Mouse (Mus musculus): ENCODE results near the gene Gm4881.

DNA sequence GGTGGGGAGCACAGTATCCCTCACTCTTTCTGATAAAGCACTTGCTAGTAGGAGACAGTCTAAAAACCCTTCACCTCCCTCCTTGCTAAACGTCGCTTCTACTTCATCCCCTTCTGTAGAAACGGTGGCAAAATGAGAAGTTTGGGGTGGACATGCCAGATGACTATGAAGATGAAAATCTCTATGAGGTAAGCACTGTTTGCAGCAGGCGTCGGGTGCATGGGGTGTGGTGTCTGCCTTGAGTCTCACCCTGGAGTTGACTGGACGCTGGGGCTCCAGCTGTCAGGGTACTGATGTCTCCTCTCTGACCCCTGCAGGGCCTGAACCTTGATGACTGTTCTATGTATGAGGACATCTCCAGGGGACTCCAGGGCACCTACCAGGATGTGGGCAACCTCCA is 43.2 kb downstream of the Gm4881 start:
- no peak for TF ChIP-seq CTCF (IDR thresholded peaks at IDR 0.05; ENCODE audit: borderline replicate concordance, control insufficient read depth, extremely low read depth, insufficient read depth, low read length, poor library complexity)
- no peak for TF ChIP-seq POLR2A (IDR thresholded peaks at IDR 0.05; ENCODE audit: control insufficient read depth, extremely low read depth, insufficient read depth, low read length, poor library complexity)

Data from thymus, adult 2 months (tissue).